Mouse (Mus musculus) heart, embryonic 14.5 days (tissue): ENCODE measurements around the gene S100a11. TPM values are rescaled to one million over a fixed set of nuclear protein-coding genes. Genes with fewer than 3 reads are reported as not detected.
"Not testable (repeated sequence)": the region's sequence is repeated elsewhere in the genome, so short reads cannot be mapped to it uniquely, and the experiment has no call there.

Experiments
- ATAC-seq: fragments of 200-750 bp; cut with Nextera tagmentation; 2 replicates; pipeline ENCODE4 v1.8.0; 2017; ENCODE audit warnings: low read depth, moderate TSS enrichment; ENCODE audit not compliant: insufficient number of reproducible peaks, insufficient read depth, low FRiP score
- H3K27ac ChIP-seq, 2 experiments: fragments of 200-500 bp in 1 of 2; fragments of 300-500 bp in 1 of 2; sonication (generic) in 1 of 2; replicated peaks in 1 of 2; 2 replicates each; pipeline ENCODE4 v1.5.1; 2012 to 2014; ENCODE audit warnings: low read depth in 2 of 2, low read length in 2 of 2, control low read depth in 1 of 2, mild to moderate bottlenecking in 1 of 2, mixed read lengths in 1 of 2; ENCODE audit not compliant: control insufficient read depth in 1 of 2, insufficient read depth in 1 of 2
- H3K27me3 ChIP-seq: fragments of 300-500 bp; sonication (generic); 2 replicates; pipeline ENCODE4 v1.6.1; 2014; ENCODE audit warnings: mild to moderate bottlenecking, low read length, control low read depth; ENCODE audit not compliant: control insufficient read depth, insufficient read depth
- H3K36me3 ChIP-seq: fragments of 300-500 bp; sonication (generic); 2 replicates; pipeline ENCODE4 v1.6.1; 2014; ENCODE audit warnings: mild to moderate bottlenecking, control low read depth, low read length, mixed read lengths; ENCODE audit not compliant: control insufficient read depth, insufficient read depth
- H3K4me1 ChIP-seq, 2 experiments: fragments of 200-500 bp in 1 of 2; fragments of 300-500 bp in 1 of 2; sonication (generic) in 1 of 2; 2 replicates each; pipeline ENCODE4 v1.6.1; 2012 to 2014; ENCODE audit warnings: low read length in 2 of 2, control low read depth in 1 of 2, mixed read lengths in 1 of 2; ENCODE audit not compliant: control insufficient read depth in 2 of 2, insufficient read depth in 2 of 2
- H3K4me2 ChIP-seq: fragments of 300-500 bp; sonication (generic); 2 replicates; pipeline ENCODE4 v1.6.1; 2014; ENCODE audit warnings: mild to moderate bottlenecking, low read length
- H3K4me3 ChIP-seq, 2 experiments: fragments of 200-500 bp in 1 of 2; fragments of 300-500 bp in 1 of 2; sonication (generic) in 1 of 2; 2 replicates each; pipeline ENCODE4 v1.5.1; 2012 to 2014; ENCODE audit warnings: low read length in 2 of 2, mild to moderate bottlenecking in 2 of 2, control low read depth in 1 of 2, low read depth in 1 of 2, moderate library complexity in 1 of 2; ENCODE audit not compliant: control insufficient read depth in 1 of 2, insufficient read depth in 1 of 2
- H3K9ac ChIP-seq: fragments of 300-500 bp; sonication (generic); 2 replicates; pipeline ENCODE4 v1.6.1; 2014; ENCODE audit warnings: mild to moderate bottlenecking, low read length
- H3K9me3 ChIP-seq: fragments of 300-500 bp; sonication (generic); 2 replicates; pipeline ENCODE4 v1.6.1; 2016; ENCODE audit warnings: low read length, control low read depth; ENCODE audit not compliant: control insufficient read depth
- WGBS: fragments of 180-500 bp; shearing (Covaris S2); extraction: QIAGEN DNeasy Blood & Tissue Kit; methylation state at CpG from one replicate; pipeline ENCODE4 v1.1.7; 2014; 5-methylcytosine and 5-hydroxymethylcytosine counted together
- polyA plus RNA-seq: library from polyadenylated mRNA; unstranded; fragments of >200 nt; fragmentation: Nextera tagmentation; extraction: Ambion mirVana; gene quantifications from 2 replicates; pipeline ENCODE4 v1.2.1, GENCODE M21; 2014

Gene S100a11
- polyA plus RNA-seq, 1 experiment from 2014 or later: 961 TPM

DNA sequence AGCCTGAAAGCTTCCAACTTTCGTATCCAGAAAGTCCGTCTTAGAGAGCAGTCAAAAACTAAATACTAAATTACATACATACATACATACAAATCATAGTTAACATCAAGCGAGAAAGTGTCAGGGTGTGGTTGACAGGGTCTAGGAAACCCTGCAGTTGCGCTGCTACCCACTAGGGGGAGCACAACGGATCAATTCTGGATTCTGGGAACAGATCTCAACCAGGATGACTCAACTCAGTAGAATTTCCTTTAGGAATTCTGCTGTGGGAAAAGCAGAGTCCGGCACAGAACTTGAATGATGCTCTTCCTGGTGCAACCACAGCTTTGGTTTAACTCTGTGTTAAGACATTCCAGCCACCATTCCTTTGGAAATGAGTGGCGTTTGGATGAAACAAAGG lies 2.3 kb downstream of the S100a11 start:
- Histone ChIP-seq H3K4me2 (peak overlapping the region; percentile 47), H3K27ac (peak overlapping the region in 1 of 2 experiments; percentile 44; a peak in 2 of 4 replicates), H3K4me1 (peaks cover 5 to 16% of the 10 kb centered on the region in 2 experiments), H3K36me3 (peaks cover 34% of the 10 kb centered on the region), H3K27me3 (no peaks in the 10 kb centered on the region), H3K9ac (no peak overlapping the region), H3K4me3 (peak overlapping the region in 1 of 2 experiments; percentile 6; a peak in 2 of 4 replicates), H3K9me3 (no peaks in the 10 kb centered on the region)
- ATAC-seq: no peak
- WGBS: 26% methylated on average over 7 of the region's 7 CpGs

- no peak for ATAC-seq
- WGBS: 73% methylated on average over 3 of the region's 3 CpGs
These were observed 7.0 kb downstream of the S100a11 start for GRCm38 (mm10) chr3:93527300-93527699.

DNA sequence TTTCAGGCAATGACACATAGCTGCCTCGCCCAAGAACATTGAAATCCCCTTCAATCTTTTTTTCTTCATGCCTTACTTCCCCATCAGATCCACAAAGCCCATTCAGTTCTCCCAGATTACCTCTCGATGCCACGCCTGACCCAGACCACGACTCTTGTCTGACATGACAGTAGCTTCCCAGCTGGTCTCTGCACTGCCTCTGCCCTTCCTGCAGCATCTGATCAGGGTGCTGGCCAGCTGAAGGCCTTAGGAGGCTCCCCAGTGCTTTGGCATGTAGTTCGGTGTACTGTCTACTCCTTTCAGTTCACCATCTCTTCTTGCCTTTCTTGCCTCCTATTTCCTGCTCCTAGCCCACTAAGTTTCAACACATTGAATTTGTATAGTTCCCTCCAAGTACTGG lies 8.5 kb downstream of the S100a11 start:
- 75% methylated on average over 5 of the region's 5 CpGs for WGBS
- H3K36me3 ChIP-seq: peaks cover 34% of the 10 kb centered on the region
- H3K4me1 ChIP-seq: no peaks in the 10 kb centered on the region
- no peak overlapping the region for H3K9ac ChIP-seq
- no peak overlapping the region for H3K4me3 ChIP-seq
- H3K9me3 ChIP-seq: peaks cover 6% of the 10 kb centered on the region; the same call in 1 of the 2 replicates
- ATAC-seq: no peak
- no peak overlapping the region for H3K4me2 ChIP-seq
- H3K27ac ChIP-seq: no peak overlapping the region
- no peaks in the 10 kb centered on the region for H3K27me3 ChIP-seq

More at GRCm38 (mm10) chr3:93527300-93527699, 7.0 kb downstream of the S100a11 start:
- no peak overlapping the region for H3K4me2 ChIP-seq
- no peak overlapping the region for H3K27ac ChIP-seq
- no peak overlapping the region for H3K9ac ChIP-seq
- peaks cover 34% of the 10 kb centered on the region for H3K36me3 ChIP-seq
- peaks cover 2 to 5% of the 10 kb centered on the region in 2 experiments; a peak in 2 of 4 replicates for H3K4me1 ChIP-seq
- no peak overlapping the region for H3K4me3 ChIP-seq
- H3K9me3 ChIP-seq: no peaks in the 10 kb centered on the region; the same call in 1 of the 2 replicates
- no peaks in the 10 kb centered on the region for H3K27me3 ChIP-seq

DNA sequence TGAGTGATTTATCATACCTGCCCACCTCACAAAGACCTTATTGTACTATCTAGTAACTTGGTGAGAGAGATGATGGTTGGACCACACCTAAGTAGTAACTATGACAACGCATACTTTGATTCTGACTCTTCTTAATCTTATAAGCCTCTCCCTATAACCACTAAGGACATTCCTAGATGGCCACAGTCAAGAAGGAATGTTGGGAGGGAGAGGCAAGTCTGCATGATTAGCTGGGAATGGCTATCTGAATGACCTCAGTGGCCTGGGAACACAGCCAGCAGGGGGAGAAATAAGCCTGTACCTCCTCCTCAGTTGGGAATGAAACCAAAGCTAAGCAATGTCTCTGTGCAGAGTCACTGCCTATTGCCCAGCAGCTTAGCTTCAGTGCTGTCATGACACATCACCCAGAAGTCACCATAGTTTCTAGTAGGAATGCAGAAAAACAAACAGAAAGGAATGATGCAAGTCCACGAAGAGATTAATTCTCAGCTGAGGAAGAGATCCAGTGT lies 16.8 kb downstream of the S100a11 start:
- Histone ChIP-seq H3K27me3 (no peaks in the 10 kb centered on the region), H3K4me2 (no peak overlapping the region), H3K9me3 (peaks cover 6% of the 10 kb centered on the region; the same call in 1 of the 2 replicates), H3K9ac (no peak overlapping the region), H3K27ac (peak overlapping the region in 1 of 2 experiments; percentile 33; a peak in 1 of 4 replicates), H3K36me3 (no peaks in the 10 kb centered on the region), H3K4me3 (no peak overlapping the region), H3K4me1 (peaks cover 0 to 14% of the 10 kb centered on the region in 2 experiments; a peak in 1 of 4 replicates)
- ATAC-seq: peak; percentile 61; the same call in 1 of the 2 replicates
- WGBS: 35% methylated on average over 2 of the region's 2 CpGs

DNA sequence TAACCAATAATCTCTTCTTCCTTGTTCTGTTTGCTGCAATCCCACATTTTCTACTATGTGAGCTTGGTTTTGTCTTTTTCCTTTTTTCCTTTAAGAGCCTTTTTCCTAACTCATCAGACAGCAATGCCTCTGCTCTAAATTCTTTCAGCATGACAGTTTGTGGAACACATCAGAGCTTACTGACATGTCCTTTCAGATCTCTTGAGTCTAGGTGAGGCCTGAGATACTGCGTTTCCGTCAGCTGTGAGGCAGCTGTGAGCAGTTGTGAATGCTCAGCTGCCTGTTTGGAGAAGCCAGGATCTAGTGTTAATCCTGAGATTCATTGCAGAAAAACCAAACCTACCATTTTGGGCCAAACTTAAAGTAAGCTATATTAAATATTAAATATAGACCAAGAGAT lies 18.2 kb downstream of the S100a11 start:
- Histone ChIP-seq H3K27ac (no peak overlapping the region), H3K4me3 (no peak overlapping the region), H3K9ac (no peak overlapping the region), H3K9me3 (no peaks in the 10 kb centered on the region), H3K27me3 (no peaks in the 10 kb centered on the region), H3K4me1 (peaks cover 0 to 14% of the 10 kb centered on the region in 2 experiments; a peak in 1 of 4 replicates), H3K4me2 (no peak overlapping the region), H3K36me3 (no peaks in the 10 kb centered on the region)
- WGBS: 32% methylated on average over 2 of the region's 2 CpGs
- ATAC-seq: no peak

DNA sequence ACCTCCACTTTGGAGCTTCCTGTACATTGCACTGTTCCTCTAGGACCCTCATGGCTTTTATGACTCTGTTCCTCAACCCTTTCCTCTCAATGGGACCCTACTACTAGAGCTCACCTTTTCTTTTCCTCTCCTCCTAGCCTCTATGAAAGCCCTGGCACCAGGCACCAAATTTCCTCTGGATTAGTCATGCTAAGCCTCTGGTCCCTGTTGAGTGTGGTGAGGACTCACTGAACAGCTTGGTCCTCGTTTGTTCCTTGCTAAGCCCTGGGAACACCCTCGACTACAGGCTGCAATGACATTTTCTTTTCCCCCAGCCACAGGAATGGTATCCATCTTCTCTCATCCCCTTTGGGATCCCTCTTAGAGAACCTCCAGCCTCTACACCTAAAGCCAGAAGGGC lies 21.2 kb downstream of the S100a11 start:
- Histone ChIP-seq H3K9ac (no peak overlapping the region), H3K36me3 (no peaks in the 10 kb centered on the region), H3K4me1 (peaks cover 0 to 14% of the 10 kb centered on the region in 2 experiments; a peak in 1 of 4 replicates), H3K4me3 (no peak overlapping the region), H3K27me3 (no peaks in the 10 kb centered on the region), H3K4me2 (no peak overlapping the region), H3K9me3 (no peaks in the 10 kb centered on the region), H3K27ac (no peak overlapping the region)
- ATAC-seq: no peak
- 55% methylated on average over 2 of the region's 2 CpGs for WGBS

DNA sequence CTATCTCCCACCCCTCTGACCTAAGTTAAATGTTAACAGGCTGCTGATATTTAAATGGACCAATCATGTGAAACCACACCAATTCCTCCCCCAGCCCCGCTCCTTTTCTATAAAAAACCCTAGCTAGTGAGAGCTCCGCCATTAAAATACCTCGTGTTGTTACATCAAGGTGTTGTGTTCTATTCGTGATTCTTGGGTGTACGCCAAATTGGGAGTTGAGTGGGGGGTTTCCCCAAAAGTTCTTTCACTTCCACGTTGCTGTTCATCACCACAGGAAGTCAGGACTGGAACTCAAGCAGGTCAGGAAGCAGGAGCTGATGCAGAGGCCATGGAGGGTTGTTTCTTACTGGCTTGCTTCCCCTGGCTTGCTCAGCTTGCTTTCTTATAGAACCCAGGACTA lies 23.9 kb downstream of the S100a11 start:
- WGBS: 64% methylated on average over 6 of the region's 6 CpGs
- H3K36me3 ChIP-seq, H3K4me2 ChIP-seq, H3K4me3 ChIP-seq, H3K27ac ChIP-seq, H3K9me3 ChIP-seq, ATAC-seq, H3K4me1 ChIP-seq, H3K27me3 ChIP-seq, H3K9ac ChIP-seq: not testable (repeated sequence)
